Mouse (Mus musculus) ES-E14 (cell line): ENCODE measurements around the gene Popdc3.

Source experiments
- MAFK ChIP-seq: IDR thresholded peaks from 2 replicates; pipeline ENCODE4 v1.6.1; 2014; ENCODE audit warnings: mild to moderate bottlenecking, low read depth, low read length, inconsistent platforms; ENCODE audit not compliant: insufficient read depth
- ZNF384 ChIP-seq: IDR thresholded peaks from 2 replicates; pipeline ENCODE4 v1.6.1; 2012; ENCODE audit warnings: low read depth, low read length, inconsistent platforms

DNA sequence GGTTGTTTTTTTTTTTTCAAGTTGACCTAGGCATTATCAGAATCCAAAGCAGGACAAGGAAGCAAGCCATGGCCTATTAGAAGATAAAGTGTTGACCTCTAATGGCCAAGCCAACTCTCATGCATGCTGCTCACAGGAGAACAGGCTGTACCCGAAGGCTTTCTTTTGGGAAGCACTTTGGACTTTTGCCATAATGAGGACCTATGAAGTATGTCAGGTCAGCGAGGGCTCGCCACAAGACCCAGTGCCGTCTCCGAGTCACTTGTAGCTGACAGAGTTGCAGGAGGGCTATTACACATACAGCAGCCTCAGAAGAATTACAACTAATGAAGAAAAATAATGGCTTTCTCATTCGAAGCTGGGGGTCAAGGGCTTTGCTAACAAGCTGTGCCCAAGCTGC is 55.5 kb downstream of the Popdc3 start:
- TF ChIP-seq ZNF384 (no peak), MAFK (no peak)
